Mouse (Mus musculus) embryonic facial prominence, embryonic 11.5 days (tissue): ENCODE results near the gene Rbm45. TPM values are rescaled to one million over a fixed set of nuclear protein-coding genes. Genes with fewer than 3 reads are reported as not detected.

Experiments
- ATAC-seq: fragments of 200-750 bp; cut with Nextera tagmentation; replicated peaks from 2 replicates; pipeline ENCODE4 v1.8.0; 2017; ENCODE audit warnings: low read depth; ENCODE audit not compliant: insufficient number of reproducible peaks, low FRiP score, low TSS enrichment
- DNase-seq: peaks from one replicate; pipeline ENCODE4 v3.0.0-alpha.2; 2015; ENCODE audit warnings: low spot score
- H3K27ac ChIP-seq: fragments of 300-500 bp; sonication (generic); replicated peaks from 2 replicates; pipeline ENCODE4 v1.5.1; 2014; ENCODE audit warnings: mild to moderate bottlenecking, low read depth, low read length, control low read depth
- H3K27me3 ChIP-seq: fragments of 300-500 bp; sonication (generic); 2 replicates; pipeline ENCODE4 v1.6.1; 2014; ENCODE audit warnings: mild to moderate bottlenecking, low read length, moderate library complexity, mixed read lengths; ENCODE audit not compliant: control insufficient read depth, insufficient read depth
- H3K36me3 ChIP-seq: fragments of 300-500 bp; sonication (generic); replicated peaks from 2 replicates; pipeline ENCODE4 v1.6.1; 2014; ENCODE audit warnings: low read depth, mild to moderate bottlenecking, low read length, moderate library complexity, mixed read lengths; ENCODE audit not compliant: control insufficient read depth, insufficient read depth
- H3K4me1 ChIP-seq: fragments of 300-500 bp; sonication (generic); 2 replicates; pipeline ENCODE4 v1.6.1; 2014; ENCODE audit warnings: low read length, mixed read lengths; ENCODE audit not compliant: control insufficient read depth, insufficient read depth
- H3K4me2 ChIP-seq: fragments of 300-500 bp; sonication (generic); 2 replicates; pipeline ENCODE4 v1.6.1; 2014; ENCODE audit warnings: low read depth, mild to moderate bottlenecking, control low read depth, low read length, moderate library complexity
- H3K4me3 ChIP-seq: fragments of 300-500 bp; sonication (generic); 2 replicates; pipeline ENCODE4 v1.5.1; 2014; ENCODE audit warnings: low read depth, low read length, control low read depth
- H3K9ac ChIP-seq: fragments of 300-500 bp; sonication (generic); replicated peaks from 2 replicates; pipeline ENCODE4 v1.6.1; 2014; ENCODE audit warnings: mild to moderate bottlenecking, control low read depth, low read length
- H3K9me3 ChIP-seq: fragments of 300-500 bp; sonication (generic); replicated peaks from 2 replicates; pipeline ENCODE4 v1.6.1; 2016; ENCODE audit warnings: mild to moderate bottlenecking, low read length, inconsistent platforms, mixed read lengths; ENCODE audit not compliant: control insufficient read depth
- WGBS: fragments of 180-500 bp; shearing (Covaris S2); extraction: QIAGEN DNeasy Blood & Tissue Kit; methylation state at CpG from one replicate; pipeline ENCODE4 v1.1.7; 2014; 5-methylcytosine and 5-hydroxymethylcytosine counted together
- polyA plus RNA-seq: library from polyadenylated mRNA; unstranded; fragments of >200 nt; fragmentation: Nextera tagmentation; extraction: Ambion mirVana; gene quantifications from 2 replicates; pipeline ENCODE4 v1.2.1, GENCODE M21; 2014

The Rbm45 gene
- polyA plus RNA-seq = 14.3 and 14.9 TPM in 2 replicates

DNA sequence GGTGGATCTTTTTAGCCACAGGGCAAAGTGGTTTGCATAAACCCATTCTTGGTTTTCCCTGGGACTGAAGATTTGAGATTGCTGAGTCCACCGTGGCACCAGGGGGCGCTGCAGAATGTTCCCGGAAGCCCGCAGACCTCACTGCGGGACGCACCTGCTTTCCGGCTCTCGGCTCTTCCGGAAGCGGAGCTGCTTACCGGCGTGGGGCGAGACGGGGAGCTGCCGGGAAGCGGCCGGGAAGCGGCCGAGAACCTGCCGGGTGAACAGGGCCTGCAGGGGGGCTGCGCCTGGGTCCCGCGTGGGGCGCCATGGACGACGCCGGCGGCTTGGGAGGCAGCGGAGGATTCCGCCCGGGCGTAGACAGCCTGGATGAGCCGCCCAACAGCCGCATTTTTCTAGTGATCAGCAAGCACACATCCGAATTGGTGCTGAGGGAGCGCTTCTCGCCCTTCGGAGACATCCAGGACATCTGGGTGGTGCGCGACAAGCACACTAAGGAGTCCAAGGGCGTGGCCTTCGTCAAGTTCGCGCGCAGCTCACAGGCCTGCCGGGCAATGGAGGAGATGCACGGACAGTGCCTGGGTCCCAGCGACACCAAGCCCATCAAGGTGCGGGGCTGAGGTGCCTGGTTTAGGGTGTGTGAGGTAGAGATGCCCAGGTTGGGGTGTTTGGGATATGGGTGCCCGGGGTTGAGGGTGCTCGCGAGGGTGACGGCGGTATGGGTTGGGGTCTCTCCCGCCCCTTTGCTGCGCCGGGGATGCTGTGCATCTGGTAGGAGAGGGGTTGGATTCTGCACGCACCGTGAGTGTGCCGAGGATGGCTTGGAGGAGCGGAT lies at the start of gene Rbm45:
Gene Rbm45 (plus strand): TSS at position 164 of the 835 bp plus-strand sequence.
- ATAC-seq = peak; percentile 82
- Histone ChIP-seq H3K4me2 (peak within 1 kb of the TSS; percentile 86), H3K27me3 (no peaks in the 10 kb centered on the region), H3K4me1 (no peaks in the 10 kb centered on the region), H3K9ac (peak within 1 kb of the TSS; percentile 88), H3K4me3 (peak within 1 kb of the TSS; percentile 85), H3K27ac (no peak within 1 kb of the TSS), H3K36me3 (no peaks in the 10 kb centered on the region; the same call in 1 of the 2 replicates), H3K9me3 (no peaks in the 10 kb centered on the region)
- peak; percentile 94 for DNase-seq
- WGBS = under 1% methylated on average over 61 of the region's 61 CpGs

- 89% methylated on average over 6 of the region's 6 CpGs for WGBS
- no peak overlapping the region for H3K27ac ChIP-seq
- H3K9me3 ChIP-seq = no peaks in the 10 kb centered on the region
- H3K4me2 ChIP-seq = no peak overlapping the region
- H3K9ac ChIP-seq = no peak overlapping the region
- no peaks in the 10 kb centered on the region for H3K27me3 ChIP-seq
- no peak overlapping the region for H3K4me3 ChIP-seq
- DNase-seq (no peak), ATAC-seq (no peak)
- no peaks in the 10 kb centered on the region for H3K36me3 ChIP-seq
- no peaks in the 10 kb centered on the region for H3K4me1 ChIP-seq
Observed at GRCm38 (mm10) chr2:76320336-76320735, 49.4 kb upstream of the Rbm45 start.

DNA sequence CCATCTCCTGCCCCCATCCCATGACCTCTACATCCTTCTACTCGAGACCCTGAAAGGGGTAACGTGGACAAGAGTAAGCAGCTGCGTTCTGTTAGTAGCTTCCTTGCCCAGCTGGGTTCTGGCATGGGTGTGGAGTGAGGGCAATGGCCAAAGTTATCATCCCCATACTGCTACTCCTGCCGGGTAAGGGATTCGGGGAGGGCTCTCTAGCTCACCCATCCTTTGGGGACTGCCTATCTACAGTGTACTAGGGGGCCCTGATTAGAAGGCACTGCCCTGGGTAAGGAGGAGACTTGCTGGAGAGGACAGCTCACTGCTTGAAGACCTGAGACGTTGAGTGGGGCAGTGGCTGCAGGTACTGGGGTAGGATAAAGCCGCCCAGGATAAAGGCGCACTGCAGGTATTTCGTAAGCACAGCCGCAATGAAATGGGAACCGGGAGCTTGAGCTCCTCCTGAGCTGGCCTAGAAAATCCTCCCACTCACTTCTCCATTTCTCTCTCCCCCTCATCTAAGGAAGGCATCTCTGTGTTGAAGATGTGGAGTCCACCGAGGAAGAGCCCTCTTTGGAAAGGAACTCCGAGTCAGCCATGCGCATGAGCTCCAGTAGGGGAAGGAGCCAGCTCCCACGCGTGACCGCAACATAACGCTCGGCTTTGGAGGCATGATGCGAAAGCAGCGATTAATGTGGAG lies 46.5 kb upstream of the Rbm45 start:
- H3K9ac ChIP-seq = no peak overlapping the region
- DNase-seq (no peak), ATAC-seq (no peak)
- H3K36me3 ChIP-seq = no peaks in the 10 kb centered on the region
- H3K4me1 ChIP-seq = no peaks in the 10 kb centered on the region
- H3K27ac ChIP-seq = no peak overlapping the region
- 87% methylated on average over 21 of the region's 21 CpGs for WGBS
- no peak overlapping the region for H3K4me3 ChIP-seq
- no peaks in the 10 kb centered on the region for H3K9me3 ChIP-seq
- no peak overlapping the region for H3K4me2 ChIP-seq
- no peaks in the 10 kb centered on the region for H3K27me3 ChIP-seq

DNA sequence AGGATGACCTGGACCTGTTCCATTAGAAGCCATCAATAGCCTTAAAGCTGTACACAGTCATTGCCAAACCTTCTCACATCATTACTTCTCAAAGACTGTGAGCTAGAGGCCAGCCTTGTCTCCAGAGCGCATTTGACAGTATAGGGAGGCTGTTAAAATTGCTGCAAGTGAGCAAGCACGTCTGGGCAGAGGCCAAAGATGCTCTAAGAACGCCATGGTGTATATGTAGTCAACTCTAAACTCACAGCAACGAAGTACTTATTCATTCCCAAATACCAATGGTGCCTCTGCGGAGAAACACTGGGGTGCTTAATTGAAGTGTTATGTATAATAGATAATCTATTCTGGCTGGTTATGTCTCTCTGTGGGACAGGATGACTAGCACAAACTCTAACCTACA lies 45.3 kb upstream of the Rbm45 start:
- no peak for DNase-seq

DNA sequence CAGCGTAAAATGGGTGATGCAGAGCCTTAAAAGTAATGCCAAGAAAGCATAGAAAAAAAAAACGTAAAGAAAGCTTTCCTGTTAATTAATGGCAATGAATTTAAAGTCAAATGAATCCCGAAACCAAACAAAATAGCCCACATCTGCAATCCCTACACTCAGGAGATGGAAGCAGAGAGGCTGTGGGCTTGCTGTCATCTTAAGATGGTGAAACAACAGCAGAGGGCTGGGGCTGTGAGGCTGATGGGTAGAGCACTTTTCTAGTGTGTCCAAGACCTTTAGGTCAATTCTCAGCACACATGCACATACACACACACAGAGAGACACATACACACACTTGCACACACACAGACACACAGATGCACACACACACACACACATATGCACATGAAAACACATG lies 43.6 kb upstream of the Rbm45 start:
- ATAC-seq (no peak), DNase-seq (no peak)
- Histone ChIP-seq H3K9me3 (no peaks in the 10 kb centered on the region), H3K27ac (no peak overlapping the region), H3K9ac (no peak overlapping the region), H3K4me1 (no peaks in the 10 kb centered on the region), H3K36me3 (no peaks in the 10 kb centered on the region), H3K4me2 (no peak overlapping the region), H3K27me3 (no peaks in the 10 kb centered on the region), H3K4me3 (no peak overlapping the region)
- WGBS = 85% methylated on average over 3 of the region's 3 CpGs

More for the DNA sequence above, 45.3 kb upstream of the Rbm45 start:
- no peak for ATAC-seq
- Histone ChIP-seq H3K36me3 (no peaks in the 10 kb centered on the region), H3K4me3 (no peak overlapping the region), H3K27me3 (no peaks in the 10 kb centered on the region), H3K9me3 (no peaks in the 10 kb centered on the region), H3K9ac (no peak overlapping the region), H3K27ac (no peak overlapping the region), H3K4me1 (no peaks in the 10 kb centered on the region), H3K4me2 (no peak overlapping the region)
- 91% methylated on average over 5 of the region's 5 CpGs for WGBS

GRCm38 (mm10) chr2:76330081-76330480 lies 39.7 kb upstream of the Rbm45 start:
- no peak overlapping the region for H3K4me3 ChIP-seq
- H3K27ac ChIP-seq = no peak overlapping the region
- no peak overlapping the region for H3K4me2 ChIP-seq
- no peaks in the 10 kb centered on the region for H3K4me1 ChIP-seq
- H3K27me3 ChIP-seq = no peaks in the 10 kb centered on the region
- no peaks in the 10 kb centered on the region for H3K9me3 ChIP-seq
- 92% methylated on average over 5 of the region's 5 CpGs for WGBS
- H3K9ac ChIP-seq = no peak overlapping the region
- no peaks in the 10 kb centered on the region for H3K36me3 ChIP-seq
- ATAC-seq = no peak
- DNase-seq = no peak

DNA sequence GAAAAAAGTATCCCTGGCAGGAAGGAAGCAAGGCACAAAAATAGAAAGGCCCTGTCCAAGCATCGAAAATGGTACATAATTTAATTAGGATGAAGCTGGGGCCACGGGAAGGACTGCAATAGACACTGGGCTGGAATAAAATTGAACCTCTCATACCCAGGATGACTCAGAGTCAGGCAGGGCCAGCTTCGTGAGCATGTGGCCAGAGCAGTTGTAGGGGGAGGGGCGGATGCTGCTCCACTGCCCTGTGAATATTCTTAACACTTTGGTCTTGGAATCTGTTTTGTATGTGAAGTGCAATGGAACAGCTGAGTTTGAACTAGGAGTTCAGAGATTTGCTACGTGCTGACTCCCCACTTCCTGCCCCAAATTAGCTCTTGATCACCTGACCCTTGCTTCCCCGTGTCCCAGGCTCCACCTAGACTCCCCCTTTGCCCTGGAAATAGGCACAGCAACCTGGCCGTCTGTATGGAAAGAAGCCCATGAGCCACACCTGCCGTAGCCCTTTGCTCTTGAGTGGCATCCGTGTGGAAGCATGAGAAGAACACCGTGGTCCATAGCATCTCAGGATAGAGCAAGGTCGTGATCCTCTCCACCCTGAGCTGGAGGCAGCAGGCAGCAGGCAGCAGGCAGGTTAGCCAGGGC lies 37.5 kb upstream of the Rbm45 start:
- no peak for DNase-seq
- H3K4me1 ChIP-seq = no peaks in the 10 kb centered on the region
- H3K4me3 ChIP-seq = no peak overlapping the region
- no peak overlapping the region for H3K27ac ChIP-seq
- H3K27me3 ChIP-seq = no peaks in the 10 kb centered on the region
- H3K36me3 ChIP-seq = no peaks in the 10 kb centered on the region
- no peak for ATAC-seq
- no peaks in the 10 kb centered on the region for H3K9me3 ChIP-seq
- H3K4me2 ChIP-seq = no peak overlapping the region
- 66% methylated on average over 11 of the region's 11 CpGs for WGBS
- H3K9ac ChIP-seq = no peak overlapping the region

DNA sequence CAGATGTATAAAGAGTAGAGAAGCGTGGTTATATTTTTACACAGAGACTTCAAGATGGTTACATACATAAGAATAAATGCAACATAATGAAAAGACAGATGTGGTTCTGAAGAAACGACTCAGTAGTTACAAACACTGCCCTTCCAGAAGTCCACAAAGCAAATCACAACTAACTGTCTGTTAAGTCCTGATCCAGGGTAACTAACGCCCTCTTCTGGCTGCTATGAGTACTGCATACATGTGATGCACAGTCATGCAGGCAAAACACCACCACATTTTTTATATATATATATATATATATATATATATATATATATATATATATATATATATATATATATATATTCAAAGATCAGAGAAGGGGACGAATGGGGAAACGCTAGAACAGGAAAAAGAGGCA lies 35.2 kb upstream of the Rbm45 start:
- H3K36me3 ChIP-seq = no peaks in the 10 kb centered on the region
- peaks cover 7% of the 10 kb centered on the region for H3K27me3 ChIP-seq
- no peaks in the 10 kb centered on the region for H3K9me3 ChIP-seq
- no peak overlapping the region for H3K9ac ChIP-seq
- H3K4me1 ChIP-seq = no peaks in the 10 kb centered on the region
- H3K4me3 ChIP-seq = no peak overlapping the region
- ATAC-seq (no peak), DNase-seq (peak; percentile 13)
- H3K27ac ChIP-seq = no peak overlapping the region
- 84% methylated on average over 5 of the region's 5 CpGs for WGBS
- H3K4me2 ChIP-seq = no peak overlapping the region
